Mouse (Mus musculus) gastrocnemius, adult 8-10 months (tissue): ENCODE measurements at regions not wholly inside any gene's neighbourhood (a gene's known extent, or its start where the extent isn't known, plus 50 kb on each side); places are given as distances from the start of the nearest gene placed in this dataset.
"Not testable (repeated sequence)": the region's sequence is repeated elsewhere in the genome, so short reads cannot be mapped to it uniquely, and the experiment has no call there.

ENCODE experiments used
- DNase-seq, 2 experiments: peaks; one replicate each; pipeline ENCODE4 v3.0.0; 2022; ENCODE audit warnings: low spot score in 2 of 2

- no peak for DNase-seq
Measured at GRCm38 (mm10) chr19:35890191-35890590, 167.1 kb downstream of the Htr7 start.

DNA sequence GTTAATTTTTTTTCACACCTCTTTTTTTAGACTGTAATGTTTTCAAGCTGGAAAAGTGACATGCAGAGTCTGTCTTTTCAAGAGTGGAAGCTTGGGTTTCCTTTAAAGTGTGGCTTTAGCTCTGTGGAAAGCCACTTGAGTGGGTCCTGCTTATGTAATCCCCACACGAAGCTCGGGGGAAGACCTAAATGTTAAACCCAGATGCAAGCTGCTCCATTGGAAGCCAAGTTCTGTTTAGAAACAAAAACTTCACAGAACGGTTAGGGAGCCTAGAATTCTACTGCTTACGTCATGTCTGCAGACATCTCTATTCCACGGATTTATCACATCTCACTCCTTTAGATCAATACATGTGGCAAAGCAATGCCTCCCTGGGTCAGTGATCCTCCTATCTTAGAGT, 171.0 kb downstream of the Htr7 start:
- DNase-seq: no peak

DNA sequence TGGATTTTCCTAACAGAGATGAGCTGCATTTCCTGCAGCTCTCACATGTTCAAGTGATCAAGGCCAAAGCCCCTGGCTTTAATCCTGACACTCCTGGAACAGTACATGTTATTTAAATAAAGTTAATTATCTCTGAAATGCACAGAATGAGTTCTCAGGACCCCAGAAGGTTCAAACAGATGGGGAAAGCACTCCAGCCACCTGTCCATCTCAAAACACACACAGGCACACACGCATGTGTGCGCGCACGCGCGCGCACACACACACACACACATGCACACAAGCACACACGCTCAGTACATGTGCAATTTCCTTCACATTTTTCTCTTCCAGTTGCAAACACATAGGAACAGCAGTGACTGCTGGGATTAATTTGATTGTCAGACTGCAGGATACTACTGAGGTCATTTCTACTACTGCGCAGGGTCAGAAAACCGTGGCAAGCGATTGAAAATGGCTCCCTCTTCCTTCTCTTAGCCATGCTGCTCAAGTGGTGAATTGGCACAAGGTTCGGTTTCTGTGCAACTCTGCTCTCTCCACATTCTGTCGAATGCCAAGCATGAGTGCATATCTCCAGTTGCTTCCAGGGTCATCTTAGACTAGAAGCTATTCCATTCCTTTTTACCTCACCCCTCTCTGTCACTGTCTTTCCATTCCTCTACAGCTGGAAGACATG, 175.4 kb downstream of the Htr7 start:
- no peak for DNase-seq

- DNase-seq: no peak
Measured at GRCm38 (mm10) chr19:35875464-35875863, 181.8 kb downstream of the Htr7 start.

DNA sequence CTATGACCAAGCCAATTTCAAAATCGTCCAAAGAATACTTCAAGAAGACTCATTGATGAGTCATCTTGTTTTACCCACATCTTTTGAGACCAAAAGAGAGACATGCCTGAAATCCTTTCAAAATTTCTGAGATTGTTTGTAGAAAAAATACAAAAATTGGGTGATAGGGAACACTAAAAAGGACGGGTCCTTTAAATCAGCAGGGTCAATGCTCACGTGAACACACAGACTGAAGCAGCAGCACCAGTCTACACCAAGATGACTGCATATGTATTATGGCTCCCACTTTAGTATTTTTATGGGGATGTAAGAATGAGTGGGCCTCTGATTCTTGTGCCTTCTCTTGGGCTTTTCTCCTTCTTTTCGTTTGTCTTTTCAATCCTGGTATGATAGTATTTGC, 186.6 kb downstream of the Htr7 start:
- DNase-seq: no peak

DNA sequence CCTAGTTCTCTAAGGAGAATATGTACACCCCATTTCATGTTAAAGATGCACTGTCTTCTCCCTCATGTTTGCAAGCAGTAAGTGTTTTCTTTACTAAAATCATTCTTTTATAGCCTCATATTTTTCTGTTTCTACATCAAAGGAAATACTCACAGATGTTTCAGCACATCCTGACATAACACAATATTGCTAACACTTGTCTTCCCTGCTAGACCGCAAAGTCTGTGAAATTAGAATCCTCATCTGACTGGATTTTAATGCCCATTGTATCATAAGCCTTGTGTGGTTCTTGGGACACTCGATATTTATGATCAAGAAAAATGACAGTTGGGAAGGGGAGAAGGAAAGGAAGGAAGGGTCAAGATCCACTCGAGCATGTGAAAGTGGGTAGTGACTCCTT, 188.8 kb downstream of the Htr7 start:
- DNase-seq: no peak

DNA sequence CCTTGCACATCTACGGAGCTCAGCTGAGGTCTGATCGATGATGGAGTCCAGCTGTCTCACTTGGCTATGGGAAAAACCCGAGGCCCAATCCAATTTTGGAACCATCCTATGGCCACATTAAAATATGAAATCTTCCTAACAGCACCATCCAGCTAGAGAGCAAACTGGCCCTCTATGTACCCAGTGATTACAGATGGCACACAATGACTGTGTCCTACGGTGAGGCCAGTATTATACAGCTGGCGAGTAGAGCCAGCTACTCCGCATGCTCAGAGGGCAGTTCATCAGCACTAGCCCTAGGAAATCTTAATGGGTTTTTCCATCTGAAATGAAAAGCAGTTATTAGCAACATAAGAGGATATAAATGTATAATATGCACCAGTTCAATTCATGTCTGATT, 194.3 kb downstream of the Htr7 start:
- no peak for DNase-seq

GRCm38 (mm10) chr19:35861421-35861820, 195.9 kb downstream of the Htr7 start:
- DNase-seq: no peak

- DNase-seq: no peak
Measured at GRCm38 (mm10) chr19:35832992-35833391, 224.3 kb downstream of the Htr7 start.

GRCm38 (mm10) chr19:35826074-35826473, 231.2 kb downstream of the Htr7 start:
- no peak for DNase-seq

GRCm38 (mm10) chr19:35819626-35820025, 237.7 kb downstream of the Htr7 start:
- DNase-seq: no peak

DNA sequence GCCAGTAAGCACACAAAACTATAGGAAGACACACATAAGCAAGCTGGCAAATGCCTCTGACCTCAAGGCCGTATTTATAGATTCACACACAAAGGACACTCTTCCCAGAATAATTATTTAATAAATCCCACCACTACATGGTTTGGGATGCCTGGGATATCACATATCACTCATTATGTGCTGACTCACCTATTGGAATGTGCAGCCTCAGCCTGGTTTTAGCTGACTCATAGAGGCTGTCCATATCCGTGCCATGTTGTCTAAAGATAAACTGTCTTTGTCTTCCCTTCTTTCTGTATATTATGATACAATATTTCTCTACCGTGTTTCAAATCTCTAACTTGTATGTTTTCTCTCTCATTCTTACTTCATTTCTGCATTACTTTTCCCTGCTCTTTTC, 262.6 kb downstream of the Htr7 start:
- DNase-seq: no peak

GRCm38 (mm10) chr19:35787246-35788021, 269.9 kb downstream of the Htr7 start:
- no peak for DNase-seq

- DNase-seq: not testable (repeated sequence)
Measured at GRCm38 (mm10) chr19:35761750-35762149, 295.6 kb downstream of the Htr7 start.

- DNase-seq: peak in 1 of 2 experiments; percentile 4
Measured at GRCm38 (mm10) chr19:35759701-35760100, 297.6 kb downstream of the Htr7 start.

- no peak for DNase-seq
Measured at GRCm38 (mm10) chr19:35755494-35755893, 301.8 kb downstream of the Htr7 start.

DNA sequence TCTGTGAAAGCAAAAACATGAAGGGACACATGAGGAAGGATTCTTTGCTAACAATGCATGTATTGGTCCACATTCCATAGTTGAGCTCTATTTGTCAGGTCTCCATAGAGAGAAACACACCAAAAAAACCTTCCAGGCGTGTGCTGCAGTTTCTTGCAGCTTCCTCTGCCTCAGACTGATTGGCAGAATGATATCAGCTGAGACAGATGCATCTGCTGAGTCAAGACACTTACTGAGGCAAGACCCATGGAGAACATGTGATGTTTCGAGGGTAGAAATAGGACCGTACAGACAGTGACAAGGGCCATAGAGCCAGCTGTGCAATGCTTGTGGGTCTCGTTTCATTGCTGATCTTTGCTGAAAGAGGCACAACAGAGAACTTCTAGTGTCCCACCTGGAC, 321.6 kb downstream of the Htr7 start:
- no peak for DNase-seq

DNA sequence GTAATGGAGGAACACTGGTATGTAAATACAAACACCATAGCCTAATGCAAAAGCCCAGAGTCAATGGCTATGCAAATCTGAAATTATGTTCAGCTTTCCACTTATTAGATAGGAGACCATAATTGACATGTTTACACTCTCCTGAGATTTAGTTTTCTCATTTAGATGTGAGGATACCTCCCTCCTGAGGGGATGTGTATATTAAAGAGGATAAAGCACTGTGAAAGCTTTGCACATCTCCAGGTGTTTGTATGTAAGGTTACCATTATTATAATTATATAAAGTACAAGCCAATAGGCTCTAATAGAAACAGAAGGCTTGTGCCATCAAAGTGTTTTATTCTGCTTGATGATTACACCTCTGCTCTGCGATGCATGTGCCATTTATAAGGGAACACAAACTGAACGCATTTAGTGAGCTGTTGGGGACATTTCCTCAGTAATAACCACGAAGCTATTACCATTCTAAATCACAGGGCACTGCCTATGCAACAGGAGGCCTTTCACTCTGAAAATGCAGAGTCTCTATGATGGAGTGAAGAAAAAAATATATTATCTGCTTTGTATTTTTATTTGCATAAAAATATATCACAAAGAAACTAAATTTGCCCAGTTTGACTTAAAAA, 328.8 kb downstream of the Htr7 start:
- no peak for DNase-seq
